Mouse (Mus musculus) limb, embryonic 14.5 days (tissue): ENCODE measurements around the gene Golga2. TPM values are rescaled to one million over a fixed set of nuclear protein-coding genes. Genes with fewer than 3 reads are reported as not detected.

Experiments used
- ATAC-seq: fragments of 200-750 bp; cut with Nextera tagmentation; 2 replicates; pipeline ENCODE4 v1.8.0; 2017; ENCODE audit warnings: low read depth, moderate number of reproducible peaks, moderate TSS enrichment; ENCODE audit not compliant: low FRiP score
- DNase-seq: peaks from one replicate; pipeline ENCODE4 v3.0.0-alpha.2; 2015; ENCODE audit warnings: low spot score
- H3K27ac ChIP-seq: fragments of 300-500 bp; sonication (generic); replicated peaks from 2 replicates; pipeline ENCODE4 v1.5.1; 2014; ENCODE audit warnings: low read depth, mild to moderate bottlenecking, low read length, moderate library complexity, mixed read lengths
- H3K27me3 ChIP-seq: fragments of 300-500 bp; sonication (generic); 2 replicates; pipeline ENCODE4 v1.6.1; 2014; ENCODE audit warnings: low read length, mixed read lengths; ENCODE audit not compliant: control insufficient read depth, insufficient read depth
- H3K36me3 ChIP-seq: fragments of 300-500 bp; sonication (generic); 2 replicates; pipeline ENCODE4 v1.6.1; 2014; ENCODE audit warnings: mild to moderate bottlenecking, low read length, moderate library complexity, mixed read lengths; ENCODE audit not compliant: control insufficient read depth, insufficient read depth
- H3K4me1 ChIP-seq: fragments of 300-500 bp; sonication (generic); 2 replicates; pipeline ENCODE4 v1.6.1; 2014; ENCODE audit warnings: antibody characterized with exemption, low read length, mixed read lengths; ENCODE audit not compliant: control insufficient read depth, insufficient read depth
- H3K4me2 ChIP-seq: fragments of 300-500 bp; sonication (generic); replicated peaks from 2 replicates; pipeline ENCODE4 v1.6.1; 2014; ENCODE audit warnings: low read depth, mild to moderate bottlenecking, low read length, moderate library complexity; ENCODE audit not compliant: severe bottlenecking
- H3K4me3 ChIP-seq: fragments of 300-500 bp; sonication (generic); replicated peaks from 2 replicates; pipeline ENCODE4 v1.5.1; 2014; ENCODE audit warnings: low read length
- H3K9ac ChIP-seq: fragments of 300-500 bp; sonication (generic); 2 replicates; pipeline ENCODE4 v1.6.1; 2014; ENCODE audit warnings: mild to moderate bottlenecking, low read depth, low read length, moderate library complexity; ENCODE audit not compliant: severe bottlenecking
- H3K9me3 ChIP-seq: fragments of 300-500 bp; sonication (generic); 2 replicates; pipeline ENCODE4 v1.6.1; 2016; ENCODE audit warnings: low read length; ENCODE audit not compliant: control insufficient read depth
- POLR2A ChIP-seq: fragments of 200-500 bp; IDR thresholded peaks from 2 replicates; pipeline ENCODE4 v1.8.0; 2012; ENCODE audit warnings: inconsistent platforms, mild to moderate bottlenecking, moderate library complexity, borderline replicate concordance; ENCODE audit not compliant: insufficient read depth, insufficient read length; ENCODE audit errors: extremely low read depth
- WGBS: fragments of 180-500 bp; shearing (Covaris S2); extraction: QIAGEN DNeasy Blood & Tissue Kit; methylation state at CpG from one replicate; pipeline ENCODE4 v1.1.7; 2014; 5-methylcytosine and 5-hydroxymethylcytosine counted together
- polyA plus RNA-seq, 2 experiments: library from polyadenylated mRNA; depleted of rRNA in 1 of 2; stranded (reverse) in 1 of 2; unstranded in 1 of 2; fragments of >200 nt; fragmentation: Nextera tagmentation in 1 of 2; extraction: Ambion mirVana in 1 of 2; gene quantifications; 2 replicates each; pipeline versions ENCODE4 v1.2.1 to v1.2.3; 2012 to 2014

Gene Golga2
- polyA plus RNA-seq (2012; rRNA removed) (56.4 and 63.1 TPM in 2 replicates), polyA plus RNA-seq (2014; fragmentation: Nextera tagmentation; extraction: Ambion mirVana) (32.4 and 33.3 TPM in 2 replicates)

GRCm38 (mm10) chr2:32287334-32287840, at the start of gene Golga2:
TSS of gene Golga2 (plus strand) at chr2:32287384.
- DNase-seq: no peak
- no peaks in the 10 kb centered on the region for H3K27me3 ChIP-seq
- peak within 1 kb of the TSS; percentile 61; the same call in 1 of the 2 replicates for H3K27ac ChIP-seq
- 1% methylated on average over 23 of the region's 23 CpGs for WGBS
- ATAC-seq: peak; percentile 9
- peaks cover 17% of the 10 kb centered on the region for H3K4me1 ChIP-seq
- peak within 1 kb of the TSS; percentile 90 for H3K4me2 ChIP-seq
- H3K4me3 ChIP-seq: peak within 1 kb of the TSS; percentile 80
- H3K9me3 ChIP-seq: no peaks in the 10 kb centered on the region
- TF ChIP-seq POLR2A: no peak
- peaks cover 41% of the 10 kb centered on the region for H3K36me3 ChIP-seq
- peak within 1 kb of the TSS; percentile 88 for H3K9ac ChIP-seq

DNA sequence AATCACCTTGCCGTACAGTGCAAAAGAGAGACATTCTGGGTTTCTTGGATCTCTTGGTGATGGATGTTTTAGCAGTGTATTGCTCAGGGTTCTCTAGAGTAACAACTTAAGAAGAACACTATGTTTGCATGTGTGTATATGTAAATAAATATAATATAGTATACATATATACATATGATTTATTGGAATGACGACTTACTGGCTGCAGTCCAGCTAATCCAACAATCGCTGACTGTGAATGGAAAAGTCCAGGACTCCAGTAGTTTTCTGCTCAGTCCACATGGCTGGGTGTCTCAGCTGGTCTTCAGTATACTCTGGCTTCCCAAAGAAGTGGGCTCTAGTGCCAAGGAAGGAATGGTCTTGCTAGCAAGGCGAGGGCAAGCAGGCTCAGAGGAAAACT, 49.6 kb upstream of the Golga2 start:
- peak; percentile 7 for DNase-seq
- H3K27me3 ChIP-seq: no peaks in the 10 kb centered on the region
- ATAC-seq: no peak
- peak overlapping the region; percentile 74 for H3K4me2 ChIP-seq
- WGBS: 44% methylated on average over 4 of the region's 4 CpGs
- peaks cover 18% of the 10 kb centered on the region for H3K4me1 ChIP-seq
- peak overlapping the region; percentile 67; the same call in 1 of the 2 replicates for H3K9ac ChIP-seq
- peak overlapping the region; percentile 60 for H3K4me3 ChIP-seq
- H3K9me3 ChIP-seq: no peaks in the 10 kb centered on the region
- no peak overlapping the region for H3K27ac ChIP-seq
- peaks cover 26% of the 10 kb centered on the region for H3K36me3 ChIP-seq
- no peak for TF ChIP-seq POLR2A

- H3K36me3 ChIP-seq: peaks cover 26% of the 10 kb centered on the region
- peaks cover 18% of the 10 kb centered on the region for H3K4me1 ChIP-seq
- H3K4me3 ChIP-seq: no peak overlapping the region
- TF ChIP-seq POLR2A: no peak
- DNase-seq (no peak), ATAC-seq (no peak)
- 90% methylated on average over 9 of the region's 9 CpGs for WGBS
- no peaks in the 10 kb centered on the region for H3K27me3 ChIP-seq
- no peaks in the 10 kb centered on the region for H3K9me3 ChIP-seq
- no peak overlapping the region for H3K9ac ChIP-seq
- H3K27ac ChIP-seq: no peak overlapping the region
- H3K4me2 ChIP-seq: no peak overlapping the region
Observed at GRCm38 (mm10) chr2:32238708-32239435, 48.3 kb upstream of the Golga2 start.

DNA sequence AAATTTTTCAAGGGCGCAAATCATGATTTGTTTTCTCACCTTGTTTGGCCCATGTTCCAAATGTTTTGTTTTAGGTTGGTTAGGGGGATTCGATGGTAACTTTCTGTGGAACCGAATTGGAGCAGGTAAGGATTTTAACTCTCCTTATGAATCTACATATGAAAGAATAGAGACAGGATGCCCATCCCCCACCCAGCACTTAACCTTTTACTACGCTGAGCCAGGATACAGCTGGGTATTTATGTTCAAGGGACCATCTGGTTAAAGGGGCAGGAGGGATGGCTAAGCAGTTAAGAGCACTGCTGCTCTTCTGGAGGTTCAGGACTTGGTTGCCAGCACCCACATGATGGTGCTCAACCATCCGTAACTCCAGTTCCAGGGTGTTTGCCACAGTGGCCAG, 46.6 kb upstream of the Golga2 start:
- no peak for ATAC-seq
- Histone ChIP-seq H3K27ac (no peak overlapping the region), H3K36me3 (peaks cover 31% of the 10 kb centered on the region; the same call in 1 of the 2 replicates), H3K27me3 (no peaks in the 10 kb centered on the region), H3K4me2 (no peak overlapping the region), H3K9ac (no peak overlapping the region), H3K9me3 (no peaks in the 10 kb centered on the region), H3K4me3 (no peak overlapping the region), H3K4me1 (peaks cover 7% of the 10 kb centered on the region)
- TF ChIP-seq POLR2A: no peak
- DNase-seq: no peak
- 74% methylated on average over 5 of the region's 5 CpGs for WGBS

DNA sequence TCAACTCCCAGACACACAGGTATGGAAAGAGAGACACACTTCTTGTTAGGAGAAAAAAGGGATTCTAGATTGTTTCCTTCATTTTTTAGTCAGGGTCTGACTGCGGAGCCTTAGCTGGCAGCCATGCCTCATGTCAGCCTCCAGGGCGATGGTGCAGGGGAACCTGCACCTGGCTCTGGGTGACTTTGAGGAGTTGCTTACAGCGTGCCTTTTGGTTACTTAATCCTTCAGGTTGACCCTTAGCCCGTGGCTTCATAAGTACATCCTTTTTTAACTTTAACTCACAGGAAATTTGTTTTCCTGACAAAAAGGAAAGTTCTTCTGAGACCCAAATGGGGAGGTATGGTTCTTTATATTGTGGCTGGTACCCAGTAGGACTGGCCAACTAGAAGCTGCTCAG, 44.2 kb upstream of the Golga2 start:
- Histone ChIP-seq H3K27ac (no peak overlapping the region), H3K4me2 (no peak overlapping the region), H3K9me3 (no peaks in the 10 kb centered on the region), H3K36me3 (peaks cover 49% of the 10 kb centered on the region), H3K9ac (no peak overlapping the region), H3K27me3 (no peaks in the 10 kb centered on the region), H3K4me1 (no peaks in the 10 kb centered on the region), H3K4me3 (no peak overlapping the region)
- no peak for DNase-seq
- no peak for ATAC-seq
- WGBS: 83% methylated on average over 4 of the region's 4 CpGs
- TF ChIP-seq POLR2A: no peak
